Mouse (Mus musculus): Measurements from ENCODE around the gene Pelo. TPM values are rescaled to one million over a fixed set of nuclear protein-coding genes. Genes with fewer than 3 reads are reported as not detected.

Pelo gene
- polyA plus RNA-seq, 1 experiment: 16.3 TPM

- Histone ChIP-seq H3K36me3 (replicated peaks; ENCODE audit: low read length) (peaks cover 12% of the 10 kb centered on the region), H3K4me1 (peaks cover 27% of the 10 kb centered on the region), H3K27me3 (replicated peaks) (no peaks in the 10 kb centered on the region), H3K4me3 (replicated peaks) (no peak overlapping the region), H3K9me3 (no peaks in the 10 kb centered on the region)
- no peak for TF ChIP-seq FLI1 (IDR thresholded peaks at IDR 0.05; ENCODE audit: low read length)
Measured at GRCm38 (mm10) chr13:115082339-115082738, 7.6 kb downstream of the Pelo start.

GRCm38 (mm10) chr13:115079996-115080585, 9.9 kb downstream of the Pelo start:
- Histone ChIP-seq H3K9me3 (no peaks in the 10 kb centered on the region), H3K36me3 (replicated peaks; ENCODE audit: low read length) (no peaks in the 10 kb centered on the region), H3K4me3 (replicated peaks) (no peak overlapping the region), H3K4me1 (peaks cover 15% of the 10 kb centered on the region), H3K27me3 (replicated peaks) (no peaks in the 10 kb centered on the region)
- no peak for TF ChIP-seq FLI1 (IDR thresholded peaks at IDR 0.05; ENCODE audit: low read length)

GRCm38 (mm10) chr13:115078997-115079685, 10.8 kb downstream of the Pelo start:
- Histone ChIP-seq H3K27me3 (replicated peaks) (peaks cover 1% of the 10 kb centered on the region), H3K4me1 (peaks cover 15% of the 10 kb centered on the region), H3K36me3 (replicated peaks; ENCODE audit: low read length) (no peaks in the 10 kb centered on the region), H3K9me3 (no peaks in the 10 kb centered on the region), H3K4me3 (replicated peaks) (no peak overlapping the region)
- TF ChIP-seq FLI1 (IDR thresholded peaks at IDR 0.05; ENCODE audit: low read length) (no peak), GATA1 (IDR thresholded peaks at IDR 0.05; ENCODE audit: borderline replicate concordance, low read length) (no peak)

- no peaks in the 10 kb centered on the region for H3K36me3 ChIP-seq (replicated peaks; ENCODE audit: low read length)
- H3K4me1 ChIP-seq: peaks cover 15% of the 10 kb centered on the region
- H3K4me3 ChIP-seq (replicated peaks): peak overlapping the region; percentile 48
- TF ChIP-seq GATA1 (IDR thresholded peaks at IDR 0.05; ENCODE audit: borderline replicate concordance, low read length) (no peak), FLI1 (IDR thresholded peaks at IDR 0.05; ENCODE audit: low read length) (no peak)
- H3K27me3 ChIP-seq (replicated peaks): peaks cover 2% of the 10 kb centered on the region
- H3K9me3 ChIP-seq: no peaks in the 10 kb centered on the region
Measured at GRCm38 (mm10) chr13:115077346-115078134, 12.4 kb downstream of the Pelo start.

GRCm38 (mm10) chr13:115072386-115072785, 17.6 kb downstream of the Pelo start:
- Histone ChIP-seq H3K27me3 (replicated peaks) (peaks cover 2% of the 10 kb centered on the region), H3K9me3 (no peaks in the 10 kb centered on the region), H3K4me3 (replicated peaks) (no peak overlapping the region), H3K4me1 (peaks cover 3% of the 10 kb centered on the region), H3K36me3 (replicated peaks; ENCODE audit: low read length) (no peaks in the 10 kb centered on the region)
- TF ChIP-seq GATA1 (IDR thresholded peaks at IDR 0.05; ENCODE audit: borderline replicate concordance, low read length) (no peak), FLI1 (IDR thresholded peaks at IDR 0.05; ENCODE audit: low read length) (no peak)

GRCm38 (mm10) chr13:115071431-115071830, 18.6 kb downstream of the Pelo start:
- Histone ChIP-seq H3K9me3 (no peaks in the 10 kb centered on the region), H3K4me3 (replicated peaks) (no peak overlapping the region), H3K27me3 (replicated peaks) (peaks cover 2% of the 10 kb centered on the region), H3K36me3 (replicated peaks; ENCODE audit: low read length) (no peaks in the 10 kb centered on the region), H3K4me1 (no peaks in the 10 kb centered on the region)
- TF ChIP-seq GATA1 (IDR thresholded peaks at IDR 0.05; ENCODE audit: borderline replicate concordance, low read length) (no peak), FLI1 (IDR thresholded peaks at IDR 0.05; ENCODE audit: low read length) (no peak)

- no peaks in the 10 kb centered on the region for H3K27me3 ChIP-seq (replicated peaks)
- H3K36me3 ChIP-seq (replicated peaks; ENCODE audit: low read length): no peaks in the 10 kb centered on the region
- H3K4me3 ChIP-seq (replicated peaks): no peak overlapping the region
- peaks cover 14% of the 10 kb centered on the region for H3K9me3 ChIP-seq
- H3K4me1 ChIP-seq: no peaks in the 10 kb centered on the region
- TF ChIP-seq GATA1 (IDR thresholded peaks at IDR 0.05; ENCODE audit: borderline replicate concordance, low read length): no peak
- TF ChIP-seq FLI1 (IDR thresholded peaks at IDR 0.05; ENCODE audit: low read length): no peak
Measured at GRCm38 (mm10) chr13:115067968-115068330, 22.0 kb downstream of the Pelo start.

GRCm38 (mm10) chr13:115067324-115067967, 22.5 kb downstream of the Pelo start:
- no peaks in the 10 kb centered on the region for H3K4me1 ChIP-seq
- no peak overlapping the region for H3K4me3 ChIP-seq (replicated peaks)
- peaks cover 14% of the 10 kb centered on the region for H3K9me3 ChIP-seq
- no peaks in the 10 kb centered on the region for H3K36me3 ChIP-seq (replicated peaks; ENCODE audit: low read length)
- TF ChIP-seq FLI1 (IDR thresholded peaks at IDR 0.05; ENCODE audit: low read length): no peak
- no peak for TF ChIP-seq GATA1 (IDR thresholded peaks at IDR 0.05; ENCODE audit: borderline replicate concordance, low read length)
- no peaks in the 10 kb centered on the region for H3K27me3 ChIP-seq (replicated peaks)

GRCm38 (mm10) chr13:115057555-115057954, 32.4 kb downstream of the Pelo start:
- Histone ChIP-seq H3K36me3 (replicated peaks; ENCODE audit: low read length) (no peaks in the 10 kb centered on the region), H3K9me3 (0 out of 2 replicates have a peak, but pooled peaks cover 3% of the 10 kb centered on the region), H3K4me1 (no peaks in the 10 kb centered on the region), H3K27me3 (replicated peaks) (no peaks in the 10 kb centered on the region), H3K4me3 (replicated peaks) (no peak overlapping the region)
- TF ChIP-seq GATA1 (IDR thresholded peaks at IDR 0.05; ENCODE audit: borderline replicate concordance, low read length) (no peak), FLI1 (IDR thresholded peaks at IDR 0.05; ENCODE audit: low read length) (no peak)
